Mouse (Mus musculus) MEL (cell line): ENCODE measurements around the gene Ptprk. TPM values are rescaled to one million over a fixed set of nuclear protein-coding genes. Genes with fewer than 3 reads are reported as not detected.

Source experiments
- DNase-seq: peaks from one replicate; pipeline ENCODE4 v3.0.0; 2011; ENCODE audit warnings: low read depth, low spot score
- H3K27ac ChIP-seq: 2 replicates; pipeline ENCODE4 v1.5.1; 2012; ENCODE audit warnings: low read depth, mild to moderate bottlenecking, control low read depth, low read length, moderate library complexity; ENCODE audit not compliant: control insufficient read depth
- H3K27me3 ChIP-seq, 2 experiments: fragments of 150-350 bp in 1 of 2; sonication (generic) in 1 of 2; 2 replicates each; pipeline ENCODE4 v1.6.1; 2012; ENCODE audit warnings: low read length in 2 of 2, mild to moderate bottlenecking in 2 of 2, improper control_type of control experiment in 1 of 2, moderate library complexity in 1 of 2; ENCODE audit not compliant: insufficient read depth in 2 of 2, control insufficient read depth in 1 of 2
- H3K36me3 ChIP-seq, 2 experiments: 2 replicates each; pipeline ENCODE4 v1.6.1; 2012 to 2014; ENCODE audit warnings: low read length in 2 of 2, improper control_type of control experiment in 1 of 2, inconsistent platforms in 1 of 2, mild to moderate bottlenecking in 1 of 2; ENCODE audit not compliant: insufficient read depth in 2 of 2, control insufficient read depth in 1 of 2
- H3K4me1 ChIP-seq, 2 experiments: fragments of 150-350 bp in 1 of 2; sonication (generic) in 1 of 2; 2 replicates each; pipeline ENCODE4 v1.6.1; 2012; ENCODE audit warnings: low read length in 2 of 2, improper control_type of control experiment in 1 of 2, mild to moderate bottlenecking in 1 of 2; ENCODE audit not compliant: insufficient read depth in 2 of 2, control insufficient read depth in 1 of 2
- H3K4me3 ChIP-seq, 2 experiments: fragments of 150-350 bp in 1 of 2; sonication (generic) in 1 of 2; 2 replicates each; pipeline ENCODE4 v1.5.1; 2012; ENCODE audit warnings: low read depth in 2 of 2, low read length in 2 of 2, mild to moderate bottlenecking in 2 of 2, moderate library complexity in 2 of 2, control low read depth in 1 of 2, improper control_type of control experiment in 1 of 2; ENCODE audit not compliant: control insufficient read depth in 1 of 2, insufficient read depth in 1 of 2
- H3K79me2 ChIP-seq: 2 replicates; pipeline ENCODE4 v1.6.1; 2012; ENCODE audit warnings: mild to moderate bottlenecking, low read length, moderate library complexity; ENCODE audit not compliant: control insufficient read depth, poor library complexity, insufficient read depth
- H3K9ac ChIP-seq: 2 replicates; pipeline ENCODE4 v1.6.1; 2012; ENCODE audit warnings: low read depth, mild to moderate bottlenecking, control low read depth, low read length, moderate library complexity; ENCODE audit not compliant: control insufficient read depth, poor library complexity, severe bottlenecking
- H3K9me3 ChIP-seq: fragments of 150-350 bp; sonication (generic); replicated peaks from 2 replicates; pipeline ENCODE4 v1.6.1; 2012; ENCODE audit warnings: mild to moderate bottlenecking, low read length, improper control_type of control experiment, moderate library complexity; ENCODE audit not compliant: insufficient read depth
- BHLHE40 ChIP-seq: IDR thresholded peaks from 2 replicates; pipeline ENCODE4 v1.6.1; 2012; ENCODE audit warnings: low read depth, mild to moderate bottlenecking, inconsistent platforms, low read length, improper control_type of control experiment, borderline replicate concordance
- CHD1 ChIP-seq: IDR thresholded peaks from 2 replicates; pipeline ENCODE4 v1.6.1; 2012; ENCODE audit warnings: low read depth, mild to moderate bottlenecking, inconsistent platforms, low read length, improper control_type of control experiment
- CHD2 ChIP-seq: IDR thresholded peaks from 2 replicates; pipeline ENCODE4 v1.6.1; 2011; ENCODE audit warnings: low read length, improper control_type of control experiment
- CTCF ChIP-seq, 3 experiments: IDR thresholded peaks in 2 of 3; conservative IDR thresholded peaks in 1 of 3; 2 replicates each; pipeline ENCODE4 v1.5.1; 2011 to 2012; ENCODE audit warnings: low read length in 3 of 3, low read depth in 2 of 3, mild to moderate bottlenecking in 2 of 3, improper control_type of control experiment in 1 of 3, inconsistent platforms in 1 of 3, mixed read lengths in 1 of 3, moderate library complexity in 1 of 3; ENCODE audit not compliant: control insufficient read depth in 1 of 3, insufficient read depth in 1 of 3, poor library complexity in 1 of 3, severe bottlenecking in 1 of 3
- E2F4 ChIP-seq: IDR thresholded peaks from 2 replicates; pipeline ENCODE4 v1.6.1; 2011; ENCODE audit warnings: low read depth, low read length, improper control_type of control experiment, borderline replicate concordance
- ELF1 ChIP-seq: IDR thresholded peaks from 2 replicates; pipeline ENCODE4 v1.6.1; 2014; ENCODE audit warnings: low read depth, mild to moderate bottlenecking, inconsistent platforms, low read length, improper control_type of control experiment, moderate library complexity
- ETS1 ChIP-seq: IDR thresholded peaks from 2 replicates; pipeline ENCODE4 v1.6.1; 2012; ENCODE audit warnings: low read depth, mild to moderate bottlenecking, inconsistent platforms, low read length, improper control_type of control experiment, moderate library complexity
- GABPA ChIP-seq: IDR thresholded peaks from 2 replicates; pipeline ENCODE4 v1.6.1; 2012; ENCODE audit warnings: low read depth, mild to moderate bottlenecking, inconsistent platforms, low read length, improper control_type of control experiment, moderate library complexity
- GATA1 ChIP-seq: IDR thresholded peaks from 2 replicates; pipeline ENCODE4 v1.6.1; 2011; ENCODE audit warnings: low read depth, low read length, improper control_type of control experiment
- JUND ChIP-seq: IDR thresholded peaks from 2 replicates; pipeline ENCODE4 v1.6.1; 2011; ENCODE audit warnings: low read depth, mild to moderate bottlenecking, improper control_type of control experiment, low read length
- MAX ChIP-seq: IDR thresholded peaks from 2 replicates; pipeline ENCODE4 v1.6.1; 2011; ENCODE audit warnings: low read length, improper control_type of control experiment
- MAZ ChIP-seq: IDR thresholded peaks from 2 replicates; pipeline ENCODE4 v1.6.1; 2012; ENCODE audit warnings: low read depth, mild to moderate bottlenecking, inconsistent platforms, low read length, improper control_type of control experiment
- MEF2A ChIP-seq: IDR thresholded peaks from 2 replicates; pipeline ENCODE4 v1.6.1; 2014; ENCODE audit warnings: low read depth, mild to moderate bottlenecking, inconsistent platforms, low read length, improper control_type of control experiment; ENCODE audit not compliant: poor library complexity, insufficient replicate concordance, severe bottlenecking; ENCODE audit errors: extremely low read depth
- MXI1 ChIP-seq: IDR thresholded peaks from 2 replicates; pipeline ENCODE4 v1.6.1; 2011; ENCODE audit warnings: mild to moderate bottlenecking, low read depth, low read length, improper control_type of control experiment
- NELFE ChIP-seq: IDR thresholded peaks from 2 replicates; pipeline ENCODE4 v1.6.1; 2011; ENCODE audit warnings: low read depth, low read length, improper control_type of control experiment
- NRF1 ChIP-seq: IDR thresholded peaks from 2 replicates; pipeline ENCODE4 v1.6.1; 2014; ENCODE audit warnings: low read depth, mild to moderate bottlenecking, inconsistent platforms, low read length, improper control_type of control experiment, moderate library complexity; ENCODE audit not compliant: poor library complexity, insufficient read depth, severe bottlenecking
- POLR2AphosphoS2 ChIP-seq: IDR thresholded peaks from 2 replicates; pipeline ENCODE4 v1.6.1; 2011; ENCODE audit warnings: low read length, improper control_type of control experiment
- POLR2AphosphoS5 ChIP-seq: IDR thresholded peaks from 2 replicates; pipeline ENCODE4 v1.6.1; 2012; ENCODE audit warnings: low read depth, borderline replicate concordance, mild to moderate bottlenecking, inconsistent platforms, low read length, moderate library complexity, mixed read lengths
- RAD21 ChIP-seq: IDR thresholded peaks from 2 replicates; pipeline ENCODE4 v1.6.1; 2011; ENCODE audit warnings: mild to moderate bottlenecking, low read depth, low read length, improper control_type of control experiment
- RCOR1 ChIP-seq: IDR thresholded peaks from 2 replicates; pipeline ENCODE4 v1.6.1; 2012; ENCODE audit warnings: low read depth, mild to moderate bottlenecking, inconsistent platforms, low read length, improper control_type of control experiment
- SIN3A ChIP-seq: IDR thresholded peaks from 2 replicates; pipeline ENCODE4 v1.6.1; 2012; ENCODE audit warnings: low read length, improper control_type of control experiment, inconsistent platforms
- SMC3 ChIP-seq: IDR thresholded peaks from 2 replicates; pipeline ENCODE4 v1.6.1; 2011; ENCODE audit warnings: low read depth, low read length, improper control_type of control experiment
- TAL1 ChIP-seq: IDR thresholded peaks from 2 replicates; pipeline ENCODE4 v1.6.1; 2012; ENCODE audit warnings: mild to moderate bottlenecking, inconsistent platforms, low read length, moderate library complexity, mixed read lengths
- TBP ChIP-seq: IDR thresholded peaks from 2 replicates; pipeline ENCODE4 v1.8.0; 2011; ENCODE audit warnings: low read depth, low read length, improper control_type of control experiment
- USF1 ChIP-seq: IDR thresholded peaks from 2 replicates; pipeline ENCODE4 v1.6.1; 2014; ENCODE audit warnings: low read depth, mild to moderate bottlenecking, inconsistent platforms, low read length, improper control_type of control experiment, moderate library complexity
- ZKSCAN1 ChIP-seq: IDR thresholded peaks from 2 replicates; pipeline ENCODE4 v1.6.1; 2012; ENCODE audit warnings: low read depth, mild to moderate bottlenecking, inconsistent platforms, low read length, improper control_type of control experiment, moderate library complexity
- ZMIZ1 ChIP-seq: IDR thresholded peaks from 2 replicates; pipeline ENCODE4 v1.6.1; 2012; ENCODE audit warnings: low read depth, mild to moderate bottlenecking, inconsistent platforms, low read length, improper control_type of control experiment, moderate library complexity
- ZNF384 ChIP-seq: IDR thresholded peaks from 2 replicates; pipeline ENCODE4 v1.6.1; 2012; ENCODE audit warnings: low read depth, mild to moderate bottlenecking, inconsistent platforms, low read length, improper control_type of control experiment
- polyA plus RNA-seq, 2 experiments: library from polyadenylated mRNA; stranded (reverse) in 1 of 2; unstranded in 1 of 2; fragments of >175 nt in 1 of 2; fragments of >200 nt in 1 of 2; gene quantifications; 2 replicates each; pipeline versions ENCODE4 v1.2.1 to v1.2.4; 2012; ENCODE audit warnings: low replicate concordance in 2 of 2, low read depth in 1 of 2; ENCODE audit not compliant: insufficient read length in 2 of 2, insufficient read depth in 1 of 2, missing spikeins in 1 of 2
- total RNA-seq: library from RNA; depleted of rRNA; stranded (reverse); fragments of 300-350 nt; gene quantifications from 2 replicates; pipeline ENCODE4 v1.2.3, GENCODE M21; 2012

Gene Ptprk
- total and polyA plus RNA-seq, 3 experiments = under 0.01 TPM; not detected in 2

GRCm38 (mm10) chr10:28186018-28186800 is 111.6 kb downstream of the Ptprk start:
- DNase-seq = no peak
- H3K36me3 ChIP-seq = no peaks in the 10 kb centered on the region
- no peaks in the 10 kb centered on the region for H3K79me2 ChIP-seq
- no peak overlapping the region for H3K27ac ChIP-seq
- H3K9me3 ChIP-seq = no peaks in the 10 kb centered on the region
- TF ChIP-seq CTCF (IDR thresholded peaks at IDR 0.05 in 2 of 3, conservative IDR thresholded peaks at IDR 0.05 in 1 of 3; ENCODE audit: control insufficient read depth in 1 of 3, insufficient read depth in 1 of 3, low read depth in 2 of 3, low read length in 3 of 3, poor library complexity in 1 of 3, severe bottlenecking in 1 of 3) (no peak), POLR2AphosphoS2 (no peak), GABPA (no peak), SIN3A (no peak), MEF2A (no peak), ZNF384 (no peak), GATA1 (no peak), POLR2AphosphoS5 (no peak), ZMIZ1 (no peak), SMC3 (no peak), RCOR1 (no peak), JUND (no peak), MXI1 (no peak), ELF1 (no peak), ETS1 (no peak), TAL1 (no peak), MAX (no peak), USF1 (no peak), NELFE (no peak), MAZ (no peak)
- H3K4me3 ChIP-seq = no peak overlapping the region
- no peaks in the 10 kb centered on the region for H3K4me1 ChIP-seq
- no peaks in the 10 kb centered on the region for H3K27me3 ChIP-seq
- no peak overlapping the region for H3K9ac ChIP-seq

DNA sequence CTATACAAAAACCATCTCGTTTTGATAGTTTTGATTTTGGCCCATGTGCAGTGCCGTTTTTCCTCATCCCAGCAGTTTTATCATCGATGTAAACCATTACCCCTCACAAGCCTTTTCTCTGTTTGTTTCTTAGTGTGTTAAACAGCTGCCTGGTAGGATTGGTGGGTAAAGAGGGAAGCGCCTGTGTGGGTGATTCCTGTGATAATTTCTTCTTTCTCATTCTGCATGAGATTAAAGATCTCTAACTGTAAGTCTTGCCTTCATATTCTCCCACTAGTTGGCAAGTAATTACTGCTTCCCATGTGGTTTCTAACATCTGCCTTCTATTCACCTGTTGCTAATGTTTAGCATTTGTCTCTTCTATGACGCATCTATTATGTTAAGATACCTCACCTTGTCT is 116.8 kb downstream of the Ptprk start:
- TF ChIP-seq CHD2 = no peak
- no peak for TF ChIP-seq ZMIZ1
- no peak for TF ChIP-seq CHD1
- TF ChIP-seq E2F4 = no peak
- no peak for TF ChIP-seq RAD21
- TF ChIP-seq SMC3 = no peak
- no peak for TF ChIP-seq ELF1
- TF ChIP-seq ZKSCAN1 = no peak
- no peak for TF ChIP-seq ZNF384
- TF ChIP-seq BHLHE40 = no peak
- no peak for TF ChIP-seq NRF1
- no peak for TF ChIP-seq TBP
- TF ChIP-seq USF1 = no peak
- H3K27ac ChIP-seq = no peak overlapping the region
- no peaks in the 10 kb centered on the region for H3K27me3 ChIP-seq
- H3K9ac ChIP-seq = no peak overlapping the region
- no peaks in the 10 kb centered on the region for H3K4me1 ChIP-seq
- no peak overlapping the region for H3K4me3 ChIP-seq
- no peak for DNase-seq
- no peaks in the 10 kb centered on the region for H3K79me2 ChIP-seq
- H3K36me3 ChIP-seq = no peaks in the 10 kb centered on the region
- no peaks in the 10 kb centered on the region for H3K9me3 ChIP-seq
